Mouse (Mus musculus): ENCODE results near the gene Nthl1. TPM values are rescaled to one million over a fixed set of nuclear protein-coding genes. Genes with fewer than 3 reads are reported as not detected.

Nthl1 gene
- polyA plus RNA-seq, 1 experiment from 2014 or later, result 7.7 TPM

- ATAC-seq (replicated peaks; ENCODE audit: insufficient number of reproducible peaks, insufficient read depth, low FRiP score, low read depth), result no peak
- Histone ChIP-seq H3K4me3 (no peak overlapping the region), H3K36me3 (peaks cover 4% of the 10 kb centered on the region; the same call in 1 of the 2 replicates), H3K9ac (no peak overlapping the region), H3K27ac (no peak overlapping the region), H3K4me1 (replicated peaks) (peaks cover 49% of the 10 kb centered on the region), H3K27me3 (0 out of 2 replicates have a peak, but pooled peaks cover 3% of the 10 kb centered on the region), H3K4me2 (peak overlapping the region; percentile 38; the same call in 1 of the 2 replicates), H3K9me3 (replicated peaks) (no peaks in the 10 kb centered on the region)
- WGBS, result 72% methylated on average over 6 of the region's 6 CpGs
These were observed 10.4 kb downstream of the Nthl1 start for GRCm38 (mm10) chr17:24642791-24643343.

GRCm38 (mm10) chr17:24644030-24644715 lies 11.7 kb downstream of the Nthl1 start:
- Histone ChIP-seq H3K27ac (peak overlapping the region; percentile 70), H3K4me2 (peak overlapping the region; percentile 38), H3K4me3 (peak overlapping the region; percentile 12; the same call in 1 of the 2 replicates), H3K9me3 (replicated peaks) (no peaks in the 10 kb centered on the region), H3K9ac (peak overlapping the region; percentile 7; the same call in 1 of the 2 replicates), H3K27me3 (0 out of 2 replicates have a peak, but pooled peaks cover 9% of the 10 kb centered on the region), H3K4me1 (replicated peaks) (peaks cover 56% of the 10 kb centered on the region), H3K36me3 (peaks cover 4% of the 10 kb centered on the region; the same call in 1 of the 2 replicates)
- 34% methylated on average over 7 of the region's 7 CpGs for WGBS
- ATAC-seq (replicated peaks; ENCODE audit: insufficient number of reproducible peaks, insufficient read depth, low FRiP score, low read depth), result 0 out of 2 replicates have a peak, but pooled peaks have one; percentile 20

GRCm38 (mm10) chr17:24644875-24645721 lies 12.6 kb downstream of the Nthl1 start:
- no peak overlapping the region for H3K9ac ChIP-seq
- WGBS, result 62% methylated on average over 9 of the region's 9 CpGs
- H3K9me3 ChIP-seq (replicated peaks), result no peaks in the 10 kb centered on the region
- peak overlapping the region; percentile 38 for H3K4me2 ChIP-seq
- peak overlapping the region; percentile 12; the same call in 1 of the 2 replicates for H3K4me3 ChIP-seq
- peak overlapping the region; percentile 70 for H3K27ac ChIP-seq
- peak; percentile 27 for ATAC-seq (replicated peaks; ENCODE audit: insufficient number of reproducible peaks, insufficient read depth, low FRiP score, low read depth)
- H3K27me3 ChIP-seq, result 0 out of 2 replicates have a peak, but pooled peaks cover 9% of the 10 kb centered on the region
- H3K4me1 ChIP-seq (replicated peaks), result peaks cover 53% of the 10 kb centered on the region
- H3K36me3 ChIP-seq, result no peaks in the 10 kb centered on the region; the same call in 1 of the 2 replicates

GRCm38 (mm10) chr17:24645916-24646315 lies 13.4 kb downstream of the Nthl1 start:
- H3K9ac ChIP-seq, result no peak overlapping the region
- H3K4me3 ChIP-seq, result no peak overlapping the region
- H3K9me3 ChIP-seq (replicated peaks), result no peaks in the 10 kb centered on the region
- 52% methylated on average over 3 of the region's 3 CpGs for WGBS
- peak overlapping the region; percentile 70 for H3K27ac ChIP-seq
- H3K27me3 ChIP-seq, result 0 out of 2 replicates have a peak, but pooled peaks cover 9% of the 10 kb centered on the region
- peaks cover 57% of the 10 kb centered on the region for H3K4me1 ChIP-seq (replicated peaks)
- H3K4me2 ChIP-seq, result peak overlapping the region; percentile 33; the same call in 1 of the 2 replicates
- H3K36me3 ChIP-seq, result no peaks in the 10 kb centered on the region; the same call in 1 of the 2 replicates
- ATAC-seq (replicated peaks; ENCODE audit: insufficient number of reproducible peaks, insufficient read depth, low FRiP score, low read depth), result no peak

GRCm38 (mm10) chr17:24646381-24646780 lies 13.9 kb downstream of the Nthl1 start:
- Histone ChIP-seq H3K4me2 (no peak overlapping the region), H3K27me3 (0 out of 2 replicates have a peak, but pooled peaks cover 13% of the 10 kb centered on the region), H3K36me3 (no peaks in the 10 kb centered on the region), H3K4me3 (no peak overlapping the region), H3K27ac (peak overlapping the region; percentile 70), H3K4me1 (replicated peaks) (peaks cover 57% of the 10 kb centered on the region), H3K9me3 (replicated peaks) (no peaks in the 10 kb centered on the region), H3K9ac (no peak overlapping the region)
- 76% methylated on average over 4 of the region's 4 CpGs for WGBS
- ATAC-seq (replicated peaks; ENCODE audit: insufficient number of reproducible peaks, insufficient read depth, low FRiP score, low read depth), result no peak

- Histone ChIP-seq H3K27me3 (0 out of 2 replicates have a peak, but pooled peaks cover 13% of the 10 kb centered on the region), H3K36me3 (no peaks in the 10 kb centered on the region), H3K9ac (0 out of 2 replicates have a peak overlapping the region, but pooled peaks have one; percentile 6), H3K27ac (peak overlapping the region; percentile 70), H3K9me3 (replicated peaks) (no peaks in the 10 kb centered on the region), H3K4me1 (replicated peaks) (peaks cover 57% of the 10 kb centered on the region), H3K4me3 (peak overlapping the region; percentile 29), H3K4me2 (peak overlapping the region; percentile 96)
- ATAC-seq (replicated peaks; ENCODE audit: insufficient number of reproducible peaks, insufficient read depth, low FRiP score, low read depth), result no peak
- 69% methylated on average over 11 of the region's 11 CpGs for WGBS
These were observed 15.0 kb downstream of the Nthl1 start for GRCm38 (mm10) chr17:24647493-24647892.

- Histone ChIP-seq H3K36me3 (no peaks in the 10 kb centered on the region), H3K4me3 (peak overlapping the region; percentile 73), H3K4me1 (replicated peaks) (peaks cover 54% of the 10 kb centered on the region), H3K4me2 (peak overlapping the region; percentile 96), H3K9ac (peak overlapping the region; percentile 76), H3K9me3 (replicated peaks) (no peaks in the 10 kb centered on the region), H3K27ac (peak overlapping the region; percentile 70), H3K27me3 (0 out of 2 replicates have a peak, but pooled peaks cover 13% of the 10 kb centered on the region)
- ATAC-seq (replicated peaks; ENCODE audit: insufficient number of reproducible peaks, insufficient read depth, low FRiP score, low read depth), result no peak
- 70% methylated on average over 10 of the region's 10 CpGs for WGBS
These were observed 16.4 kb downstream of the Nthl1 start for GRCm38 (mm10) chr17:24648731-24649377.

- 0 out of 2 replicates have a peak, but pooled peaks cover 13% of the 10 kb centered on the region for H3K27me3 ChIP-seq
- peak overlapping the region; percentile 70 for H3K27ac ChIP-seq
- peak overlapping the region; percentile 73 for H3K4me3 ChIP-seq
- H3K36me3 ChIP-seq, result no peaks in the 10 kb centered on the region
- H3K9ac ChIP-seq, result peak overlapping the region; percentile 76
- H3K4me2 ChIP-seq, result peak overlapping the region; percentile 96
- WGBS, result 1% methylated on average over 35 of the region's 35 CpGs
- H3K4me1 ChIP-seq (replicated peaks), result peaks cover 47% of the 10 kb centered on the region
- ATAC-seq (replicated peaks; ENCODE audit: insufficient number of reproducible peaks, insufficient read depth, low FRiP score, low read depth), result peak; percentile 44
- no peaks in the 10 kb centered on the region for H3K9me3 ChIP-seq (replicated peaks)
These were observed 17.1 kb downstream of the Nthl1 start for GRCm38 (mm10) chr17:24649581-24650069.

- Histone ChIP-seq H3K4me1 (replicated peaks) (peaks cover 42% of the 10 kb centered on the region), H3K36me3 (no peaks in the 10 kb centered on the region), H3K27me3 (peaks cover 13% of the 10 kb centered on the region; the same call in 1 of the 2 replicates), H3K4me2 (peak within 1 kb of the TSS; percentile 96), H3K4me3 (peak within 1 kb of the TSS; percentile 73), H3K9me3 (replicated peaks) (no peaks in the 10 kb centered on the region), H3K27ac (peak within 1 kb of the TSS; percentile 70), H3K9ac (peak within 1 kb of the TSS; percentile 76)
- ATAC-seq (replicated peaks; ENCODE audit: insufficient number of reproducible peaks, insufficient read depth, low FRiP score, low read depth), result peak; percentile 72
- 1% methylated on average over 30 of the region's 41 CpGs for WGBS
These were observed 17.7 kb downstream of the Nthl1 start, which contains the start of gene Slc9a3r2 for GRCm38 (mm10) chr17:24650070-24650616. Slc9a3r2 (minus strand) TSS chr17:24650327.

GRCm38 (mm10) chr17:24650766-24651165 lies 18.3 kb downstream of the Nthl1 start:
- no peak overlapping the region for H3K9ac ChIP-seq
- H3K36me3 ChIP-seq, result no peaks in the 10 kb centered on the region
- no peak overlapping the region for H3K4me3 ChIP-seq
- peaks cover 36% of the 10 kb centered on the region for H3K4me1 ChIP-seq (replicated peaks)
- H3K27me3 ChIP-seq, result peaks cover 13% of the 10 kb centered on the region; the same call in 1 of the 2 replicates
- H3K27ac ChIP-seq, result no peak overlapping the region
- peak overlapping the region; percentile 96; the same call in 1 of the 2 replicates for H3K4me2 ChIP-seq
- no peak for ATAC-seq (replicated peaks; ENCODE audit: insufficient number of reproducible peaks, insufficient read depth, low FRiP score, low read depth)
- H3K9me3 ChIP-seq (replicated peaks), result no peaks in the 10 kb centered on the region
- 82% methylated on average over 4 of the region's 4 CpGs for WGBS

Measured in heart, embryonic 15.5 days (tissue).